Mouse (Mus musculus) hindbrain, postnatal 0 days (tissue): ENCODE data around the gene Cd68. TPM values are rescaled to one million over a fixed set of nuclear protein-coding genes. Genes with fewer than 3 reads are reported as not detected.
"Not testable (repeated sequence)": the region's sequence is repeated elsewhere in the genome, so short reads cannot be mapped to it uniquely, and the experiment has no call there.

Source experiments
- ATAC-seq: fragments of 200-750 bp; cut with Nextera tagmentation; 2 replicates; pipeline ENCODE4 v1.8.0; 2017; ENCODE audit warnings: mild to moderate bottlenecking, moderate TSS enrichment, moderate library complexity
- DNase-seq: peaks from one replicate; pipeline ENCODE4 v3.0.0-alpha.2; 2015; ENCODE audit warnings: low spot score
- H3K27ac ChIP-seq: fragments of 300-500 bp; sonication (generic); 2 replicates; pipeline ENCODE4 v1.5.1; 2014; ENCODE audit warnings: mild to moderate bottlenecking
- H3K27me3 ChIP-seq: fragments of 300-500 bp; sonication (generic); 2 replicates; pipeline ENCODE4 v1.6.1; 2014; ENCODE audit warnings: low read length, mixed read lengths; ENCODE audit not compliant: insufficient read depth
- H3K36me3 ChIP-seq: fragments of 300-500 bp; sonication (generic); 2 replicates; pipeline ENCODE4 v1.6.1; 2014; ENCODE audit warnings: low read length, mixed read lengths; ENCODE audit not compliant: insufficient read depth
- H3K4me1 ChIP-seq: fragments of 300-500 bp; sonication (generic); 2 replicates; pipeline ENCODE4 v1.6.1; 2014; ENCODE audit warnings: antibody characterized with exemption, low read length, mixed read lengths; ENCODE audit not compliant: insufficient read depth
- H3K4me2 ChIP-seq: fragments of 300-500 bp; sonication (generic); 2 replicates; pipeline ENCODE4 v1.6.1; 2014; ENCODE audit warnings: low read depth, mild to moderate bottlenecking, low read length, moderate library complexity, mixed read lengths
- H3K4me3 ChIP-seq: fragments of 300-500 bp; sonication (generic); 2 replicates; pipeline ENCODE4 v1.5.1; 2014; ENCODE audit warnings: low read length
- H3K9ac ChIP-seq: fragments of 300-500 bp; sonication (generic); replicated peaks from 2 replicates; pipeline ENCODE4 v1.6.1; 2014; ENCODE audit warnings: mild to moderate bottlenecking, low read length, moderate library complexity, mixed read lengths
- H3K9me3 ChIP-seq: fragments of 300-500 bp; sonication (generic); 2 replicates; pipeline ENCODE4 v1.6.1; 2016; ENCODE audit warnings: low read length, mixed read lengths
- CTCF ChIP-seq: IDR thresholded peaks from 2 replicates; pipeline ENCODE4 v1.5.1; 2016; ENCODE audit warnings: antibody characterized with exemption, control low read depth, low read depth
- WGBS: fragments of 180-500 bp; shearing (Covaris S2); extraction: QIAGEN DNeasy Blood & Tissue Kit; methylation state at CpG from one replicate; pipeline ENCODE4 v1.1.7; 2014; 5-methylcytosine and 5-hydroxymethylcytosine counted together
- polyA plus RNA-seq: library from polyadenylated mRNA; unstranded; fragments of >200 nt; fragmentation: Nextera tagmentation; extraction: Ambion mirVana; gene quantifications from 2 replicates; pipeline ENCODE4 v1.2.1, GENCODE M21; 2015
- total RNA-seq: library from RNA; depleted of rRNA; stranded (reverse); fragments of >200 nt; gene quantifications from 2 replicates; pipeline ENCODE4 v1.2.3, GENCODE M21; 2014

Cd68 gene
- total and polyA plus RNA-seq, 2 experiments from 2014 or later: 6.0 to 12.0 TPM

DNA sequence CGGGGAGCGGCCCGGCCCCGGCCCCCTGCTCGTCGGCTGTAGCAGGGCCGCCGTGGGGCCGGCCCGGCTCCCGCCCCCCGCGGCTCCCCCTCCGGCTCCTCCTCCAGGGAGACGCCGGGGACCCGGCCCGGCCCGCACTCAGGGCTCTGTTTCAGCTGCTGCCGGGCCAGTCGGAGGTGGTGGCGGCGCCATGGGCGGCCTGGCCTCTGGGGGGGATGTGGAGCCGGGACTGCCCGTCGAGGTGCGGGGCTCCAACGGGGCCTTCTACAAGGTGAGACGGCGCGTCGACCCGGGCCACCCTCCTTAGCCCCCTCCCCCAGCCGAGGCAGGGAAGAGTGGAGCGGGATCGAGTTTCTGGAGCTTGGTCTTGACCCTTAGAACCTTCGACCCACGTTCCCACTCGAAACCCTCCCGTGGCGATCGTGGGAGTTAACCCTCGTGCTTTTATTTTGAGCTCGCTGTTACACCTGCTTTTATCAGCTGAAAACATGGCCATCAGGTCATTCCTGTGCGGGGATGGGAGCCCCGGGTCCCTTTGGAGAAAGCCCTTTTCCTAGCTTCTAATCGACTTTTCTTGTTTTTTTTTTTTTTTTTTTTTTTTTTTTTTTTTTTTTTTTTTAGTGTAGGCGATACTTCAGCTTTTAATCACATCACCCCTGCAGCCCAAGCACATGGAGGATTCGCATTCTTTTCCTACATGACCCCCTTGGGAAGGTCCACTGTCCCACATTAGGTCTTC lies 32.7 kb downstream of the Cd68 start:
- H3K36me3 ChIP-seq: no peaks in the 10 kb centered on the region
- H3K4me3 ChIP-seq: peak overlapping the region; percentile 94
- ATAC-seq (peak; percentile 14; the same call in 1 of the 2 replicates), DNase-seq (peak; percentile 18)
- H3K4me2 ChIP-seq: peak overlapping the region; percentile 79
- H3K27me3 ChIP-seq: no peaks in the 10 kb centered on the region
- WGBS: under 1% methylated on average over 46 of the region's 50 CpGs
- TF ChIP-seq CTCF: no peak
- peak overlapping the region; percentile 91 for H3K27ac ChIP-seq
- H3K9me3 ChIP-seq: no peaks in the 10 kb centered on the region
- H3K9ac ChIP-seq: peak overlapping the region; percentile 96
- H3K4me1 ChIP-seq: peaks cover 19% of the 10 kb centered on the region; the same call in 1 of the 2 replicates

DNA sequence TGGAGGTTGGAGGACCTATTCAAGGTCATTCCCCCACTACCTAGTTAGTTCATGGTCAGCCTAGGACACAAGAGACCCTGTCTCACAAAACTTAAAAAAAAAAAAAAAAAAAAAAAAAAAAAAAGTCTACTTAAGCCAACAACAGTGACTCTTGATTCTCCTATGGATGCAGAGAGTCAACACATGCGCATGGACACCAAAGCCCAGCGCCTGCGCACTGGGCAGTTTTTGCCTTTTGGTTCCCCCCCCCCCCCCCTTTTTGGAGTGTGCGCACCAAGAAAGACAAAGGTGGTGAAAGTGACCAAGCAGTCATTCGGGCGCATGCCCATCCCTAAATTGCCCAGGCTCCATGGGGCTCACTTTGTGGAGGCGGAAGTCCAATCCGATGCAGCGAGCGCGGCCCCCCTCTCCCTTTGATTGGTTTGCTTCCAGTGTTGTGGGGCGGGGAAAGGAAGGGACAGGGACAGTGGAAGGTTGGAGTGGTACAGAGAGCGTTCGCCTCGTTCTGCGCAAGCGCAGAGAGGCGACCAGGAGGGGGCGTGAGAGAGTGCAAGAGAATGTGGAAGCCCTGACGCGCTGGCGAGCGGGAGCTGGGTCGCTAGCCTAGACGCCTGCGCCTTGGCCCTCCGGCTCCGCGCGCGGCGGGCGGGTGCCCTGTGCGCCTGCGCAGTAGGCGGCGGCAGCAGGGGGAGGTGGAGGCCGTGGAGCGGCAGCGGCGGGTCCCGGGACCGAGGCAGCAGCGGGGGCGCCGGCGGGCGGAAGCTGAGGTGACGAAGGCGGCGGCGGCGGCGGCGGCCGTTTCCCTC lies 33.5 kb downstream of the Cd68 start, which contains the start of gene Fxr2:
Fxr2 (plus strand) TSS at position 707 of the 806 bp plus-strand sequence.
- Histone ChIP-seq H3K9me3 (no peaks in the 10 kb centered on the region), H3K36me3 (no peaks in the 10 kb centered on the region), H3K27me3 (no peaks in the 10 kb centered on the region), H3K27ac (peak within 1 kb of the TSS; percentile 91), H3K4me3 (peak within 1 kb of the TSS; percentile 94), H3K9ac (peak within 1 kb of the TSS; percentile 96), H3K4me1 (peaks cover 19% of the 10 kb centered on the region; the same call in 1 of the 2 replicates), H3K4me2 (peak within 1 kb of the TSS; percentile 79)
- ATAC-seq (peak; percentile 100), DNase-seq (peak; percentile 100)
- under 1% methylated on average over 50 of the region's 56 CpGs for WGBS
- TF ChIP-seq CTCF: peak; percentile 84

DNA sequence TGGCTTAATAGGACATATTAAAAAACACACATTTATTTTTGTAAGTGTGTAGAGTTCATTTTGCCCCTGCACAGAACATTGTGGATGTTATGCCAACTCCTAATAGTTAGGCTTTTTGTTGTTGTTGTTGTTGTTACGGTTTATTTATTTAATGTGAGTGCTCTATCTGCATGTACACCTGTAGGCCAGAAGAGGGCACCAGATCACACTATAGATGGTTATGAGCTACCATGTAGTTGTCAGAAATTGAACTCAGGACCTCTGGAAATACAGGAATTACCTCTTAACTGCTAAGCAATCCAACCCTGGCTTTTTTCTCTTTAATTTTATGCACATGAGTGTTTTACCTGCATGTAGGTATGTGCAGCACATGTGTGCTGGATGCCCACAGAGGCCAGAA lies 36.2 kb downstream of the Cd68 start:
- Histone ChIP-seq H3K4me1 (peaks cover 10% of the 10 kb centered on the region; the same call in 1 of the 2 replicates), H3K9me3 (no peaks in the 10 kb centered on the region), H3K9ac (no peak overlapping the region), H3K36me3 (no peaks in the 10 kb centered on the region), H3K4me2 (no peak overlapping the region), H3K27ac (no peak overlapping the region), H3K4me3 (no peak overlapping the region), H3K27me3 (no peaks in the 10 kb centered on the region)
- WGBS: 61% methylated on average over 1 of the region's 1 CpGs
- peak; percentile 59 for TF ChIP-seq CTCF
- peak; percentile 27 for DNase-seq
- no peak for ATAC-seq

DNA sequence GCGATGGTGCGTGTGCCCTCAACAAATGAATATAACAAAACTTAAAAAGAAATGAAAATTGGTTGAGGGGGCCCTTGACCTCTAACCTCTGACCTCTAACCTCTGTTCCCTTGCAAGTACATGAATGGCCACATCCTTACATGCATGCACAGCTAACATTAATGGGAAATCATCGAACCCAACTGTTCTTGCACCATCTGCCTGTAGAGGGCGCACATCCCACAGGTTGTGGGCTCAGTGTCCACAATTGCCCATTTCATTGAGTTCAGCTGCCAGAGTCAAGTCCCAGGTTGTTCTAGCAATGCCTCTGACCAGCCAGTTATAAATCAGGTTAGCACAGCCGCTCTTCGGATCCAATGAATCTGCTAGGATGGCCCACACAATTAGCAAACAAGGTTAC lies 37.7 kb downstream of the Cd68 start:
- no peaks in the 10 kb centered on the region for H3K36me3 ChIP-seq
- H3K9ac ChIP-seq: no peak overlapping the region
- no peak overlapping the region for H3K27ac ChIP-seq
- H3K4me1 ChIP-seq: no peaks in the 10 kb centered on the region
- DNase-seq (peak; percentile 87), ATAC-seq (no peak)
- no peaks in the 10 kb centered on the region for H3K27me3 ChIP-seq
- WGBS: 38% methylated on average over 6 of the region's 6 CpGs
- H3K4me2 ChIP-seq: no peak overlapping the region
- peak; percentile 95 for TF ChIP-seq CTCF
- H3K9me3 ChIP-seq: no peaks in the 10 kb centered on the region
- no peak overlapping the region for H3K4me3 ChIP-seq

DNA sequence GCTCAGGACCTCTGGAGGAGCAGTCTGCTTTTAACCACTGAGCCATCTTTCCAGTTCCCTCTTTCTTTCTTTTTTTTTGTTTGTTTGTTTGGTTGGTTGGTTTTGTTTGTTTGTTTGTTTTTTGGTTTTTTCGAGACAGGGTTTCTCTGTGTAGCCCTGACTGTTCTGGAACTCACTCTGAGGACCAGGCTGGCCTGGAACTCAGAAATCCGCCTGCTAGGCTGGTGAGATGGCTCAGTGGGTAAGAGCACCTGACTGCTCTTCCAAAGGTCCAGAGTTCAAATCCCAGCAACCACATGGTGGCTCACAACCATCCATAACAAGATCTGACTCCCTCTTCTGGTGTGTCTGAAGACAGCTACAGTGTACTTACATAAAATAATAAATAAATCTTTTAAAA lies 41.6 kb downstream of the Cd68 start:
- 96% methylated on average over 2 of the region's 2 CpGs for WGBS
- ATAC-seq: not testable (repeated sequence)

DNA sequence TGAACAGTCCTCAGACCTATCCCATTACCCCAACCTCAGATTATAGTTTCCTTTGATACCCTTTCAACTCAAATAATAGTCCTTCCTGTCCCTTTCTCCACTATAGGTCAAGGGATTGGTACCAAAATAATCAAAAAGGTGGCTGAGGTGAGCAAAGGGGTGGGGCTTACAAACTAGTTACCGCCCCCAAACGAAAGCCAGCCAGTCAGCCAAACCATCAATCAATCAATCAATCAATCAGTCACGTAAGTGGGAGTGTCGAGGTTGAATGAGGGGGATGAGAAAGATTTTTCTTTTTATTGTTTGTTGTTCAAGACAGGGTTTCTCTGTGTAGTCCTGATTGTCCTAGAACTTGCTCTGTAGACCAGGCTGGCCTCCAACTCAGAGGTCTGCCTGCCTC lies 42.9 kb downstream of the Cd68 start:
- Histone ChIP-seq H3K36me3 (no peaks in the 10 kb centered on the region), H3K4me2 (peak overlapping the region; percentile 89), H3K27me3 (no peaks in the 10 kb centered on the region), H3K27ac (peak overlapping the region; percentile 89; the same call in 1 of the 2 replicates), H3K9ac (peak overlapping the region; percentile 89), H3K9me3 (no peaks in the 10 kb centered on the region), H3K4me3 (peak overlapping the region; percentile 57), H3K4me1 (peaks cover 5% of the 10 kb centered on the region; the same call in 1 of the 2 replicates)
- DNase-seq (no peak), ATAC-seq (no peak)
- no peak for TF ChIP-seq CTCF
- 61% methylated on average over 4 of the region's 4 CpGs for WGBS

More for the DNA sequence above, 41.6 kb downstream of the Cd68 start:
- H3K9ac ChIP-seq, H3K4me2 ChIP-seq, H3K36me3 ChIP-seq, H3K4me3 ChIP-seq, DNase-seq, H3K4me1 ChIP-seq, H3K27me3 ChIP-seq, H3K27ac ChIP-seq, H3K9me3 ChIP-seq: not testable (repeated sequence)
